Mouse (Mus musculus) hindbrain, embryonic 14.5 days (tissue): ENCODE measurements around the gene Utf1. TPM values are rescaled to one million over a fixed set of nuclear protein-coding genes. Genes with fewer than 3 reads are reported as not detected.

Experiments
- ATAC-seq: fragments of 200-750 bp; cut with Nextera tagmentation; 2 replicates; pipeline ENCODE4 v1.8.0; 2017; ENCODE audit warnings: moderate number of reproducible peaks, mild to moderate bottlenecking, moderate TSS enrichment, moderate library complexity; ENCODE audit not compliant: low FRiP score
- DNase-seq: peaks from one replicate; pipeline ENCODE4 v3.0.0-alpha.2; 2015; ENCODE audit warnings: low spot score
- H3K27ac ChIP-seq: fragments of 300-500 bp; sonication (generic); 2 replicates; pipeline ENCODE4 v1.5.1; 2014; ENCODE audit warnings: mild to moderate bottlenecking, moderate library complexity
- H3K27me3 ChIP-seq: fragments of 300-500 bp; sonication (generic); 2 replicates; pipeline ENCODE4 v1.6.1; 2014; ENCODE audit warnings: mild to moderate bottlenecking, low read length, mixed read lengths; ENCODE audit not compliant: control insufficient read depth, insufficient read depth
- H3K36me3 ChIP-seq: fragments of 300-500 bp; sonication (generic); replicated peaks from 2 replicates; pipeline ENCODE4 v1.6.1; 2014; ENCODE audit not compliant: control insufficient read depth, insufficient read depth
- H3K4me1 ChIP-seq: fragments of 300-500 bp; sonication (generic); replicated peaks from 2 replicates; pipeline ENCODE4 v1.6.1; 2014; ENCODE audit warnings: antibody characterized with exemption, low read length, mixed read lengths; ENCODE audit not compliant: control insufficient read depth, insufficient read depth
- H3K4me2 ChIP-seq: fragments of 300-500 bp; sonication (generic); replicated peaks from 2 replicates; pipeline ENCODE4 v1.6.1; 2014; ENCODE audit warnings: mild to moderate bottlenecking, moderate library complexity
- H3K4me3 ChIP-seq: fragments of 300-500 bp; sonication (generic); replicated peaks from 2 replicates; pipeline ENCODE4 v1.5.1; 2014; ENCODE audit warnings: mild to moderate bottlenecking, low read length
- H3K9ac ChIP-seq: fragments of 300-500 bp; sonication (generic); 2 replicates; pipeline ENCODE4 v1.6.1; 2014
- H3K9me3 ChIP-seq: fragments of 300-500 bp; sonication (generic); 2 replicates; pipeline ENCODE4 v1.6.1; 2016; ENCODE audit warnings: low read length; ENCODE audit not compliant: control insufficient read depth
- WGBS: fragments of 180-500 bp; shearing (Covaris S2); extraction: QIAGEN DNeasy Blood & Tissue Kit; methylation state at CpG from one replicate; pipeline ENCODE4 v1.1.7; 2014; 5-methylcytosine and 5-hydroxymethylcytosine counted together
- polyA plus RNA-seq: library from polyadenylated mRNA; unstranded; fragments of >200 nt; fragmentation: Nextera tagmentation; extraction: Ambion mirVana; gene quantifications from 2 replicates; pipeline ENCODE4 v1.2.1, GENCODE M21; 2014

The Utf1 gene
- polyA plus RNA-seq, 1 experiment from 2014 or later: not detected

- Histone ChIP-seq H3K4me3 (no peak overlapping the region), H3K36me3 (peaks cover 25% of the 10 kb centered on the region; the same call in 1 of the 2 replicates), H3K4me2 (no peak overlapping the region), H3K9me3 (no peaks in the 10 kb centered on the region), H3K27me3 (0 out of 2 replicates have a peak, but pooled peaks cover 2% of the 10 kb centered on the region), H3K9ac (no peak overlapping the region), H3K27ac (no peak overlapping the region), H3K4me1 (no peaks in the 10 kb centered on the region)
- 19% methylated on average over 11 of the region's 11 CpGs for WGBS
- DNase-seq: peak; percentile 56
- ATAC-seq: peak; percentile 57; the same call in 1 of the 2 replicates
These were observed 12.9 kb upstream of the Utf1 start for GRCm38 (mm10) chr7:139930732-139931131.

- no peak overlapping the region for H3K9ac ChIP-seq
- no peaks in the 10 kb centered on the region for H3K9me3 ChIP-seq
- no peak overlapping the region for H3K4me2 ChIP-seq
- H3K27ac ChIP-seq: no peak overlapping the region
- H3K27me3 ChIP-seq: peaks cover 8% of the 10 kb centered on the region; the same call in 1 of the 2 replicates
- no peak for DNase-seq
- H3K36me3 ChIP-seq: peaks cover 14% of the 10 kb centered on the region; the same call in 1 of the 2 replicates
- ATAC-seq: no peak
- H3K4me3 ChIP-seq: no peak overlapping the region
- 88% methylated on average over 10 of the region's 10 CpGs for WGBS
- no peaks in the 10 kb centered on the region for H3K4me1 ChIP-seq
These were observed 6.9 kb upstream of the Utf1 start for GRCm38 (mm10) chr7:139936705-139937104.

GRCm38 (mm10) chr7:139937138-139937537, 6.5 kb upstream of the Utf1 start:
- ATAC-seq (no peak), DNase-seq (no peak)
- no peaks in the 10 kb centered on the region for H3K4me1 ChIP-seq
- WGBS: 85% methylated on average over 3 of the region's 3 CpGs
- H3K4me3 ChIP-seq: no peak overlapping the region
- H3K27me3 ChIP-seq: peaks cover 11% of the 10 kb centered on the region
- H3K36me3 ChIP-seq: 0 out of 2 replicates have a peak, but pooled peaks cover 11% of the 10 kb centered on the region
- no peak overlapping the region for H3K4me2 ChIP-seq
- no peaks in the 10 kb centered on the region for H3K9me3 ChIP-seq
- H3K27ac ChIP-seq: no peak overlapping the region
- H3K9ac ChIP-seq: no peak overlapping the region

- no peaks in the 10 kb centered on the region for H3K9me3 ChIP-seq
These were observed 5.8 kb upstream of the Utf1 start for GRCm38 (mm10) chr7:139937810-139938209.

GRCm38 (mm10) chr7:139940476-139941209, 2.9 kb upstream of the Utf1 start:
- ATAC-seq: no peak
- no peak for DNase-seq
- peaks cover 46% of the 10 kb centered on the region for H3K27me3 ChIP-seq

More at GRCm38 (mm10) chr7:139937810-139938209, 5.8 kb upstream of the Utf1 start:
- Histone ChIP-seq H3K27me3 (peaks cover 17% of the 10 kb centered on the region), H3K4me1 (no peaks in the 10 kb centered on the region), H3K4me2 (no peak overlapping the region), H3K36me3 (0 out of 2 replicates have a peak, but pooled peaks cover 11% of the 10 kb centered on the region), H3K4me3 (no peak overlapping the region), H3K9ac (no peak overlapping the region), H3K27ac (no peak overlapping the region)
- ATAC-seq (no peak), DNase-seq (no peak)
- WGBS: 71% methylated on average over 5 of the region's 5 CpGs

GRCm38 (mm10) chr7:139944291-139945240, 977 bp downstream of the Utf1 start:
- 3% methylated on average over 68 of the region's 68 CpGs for WGBS
- H3K4me1 ChIP-seq: peaks cover 9% of the 10 kb centered on the region; the same call in 1 of the 2 replicates
- no peaks in the 10 kb centered on the region for H3K36me3 ChIP-seq
- H3K9me3 ChIP-seq: no peaks in the 10 kb centered on the region
- H3K9ac ChIP-seq: peak overlapping the region; percentile 24; the same call in 1 of the 2 replicates
- no peak for ATAC-seq
- no peak for DNase-seq
- H3K4me3 ChIP-seq: peak overlapping the region; percentile 30
- peak overlapping the region; percentile 49 for H3K4me2 ChIP-seq
- peaks cover 81% of the 10 kb centered on the region for H3K27me3 ChIP-seq
- no peak overlapping the region for H3K27ac ChIP-seq

More at GRCm38 (mm10) chr7:139940476-139941209, 2.9 kb upstream of the Utf1 start:
- H3K36me3 ChIP-seq: 0 out of 2 replicates have a peak, but pooled peaks cover 6% of the 10 kb centered on the region
- H3K4me3 ChIP-seq: no peak overlapping the region
- H3K4me1 ChIP-seq: peaks cover 9% of the 10 kb centered on the region; the same call in 1 of the 2 replicates
- 58% methylated on average over 16 of the region's 16 CpGs for WGBS
- no peaks in the 10 kb centered on the region for H3K9me3 ChIP-seq
- H3K4me2 ChIP-seq: no peak overlapping the region
- no peak overlapping the region for H3K27ac ChIP-seq
- H3K9ac ChIP-seq: no peak overlapping the region

GRCm38 (mm10) chr7:139945516-139945915, 1.9 kb downstream of the Utf1 start:
- H3K9me3 ChIP-seq: no peaks in the 10 kb centered on the region
- no peak overlapping the region for H3K4me3 ChIP-seq
- no peak overlapping the region for H3K9ac ChIP-seq
- no peak overlapping the region for H3K27ac ChIP-seq
- H3K27me3 ChIP-seq: peaks cover 91% of the 10 kb centered on the region
- H3K4me2 ChIP-seq: no peak overlapping the region
- H3K36me3 ChIP-seq: no peaks in the 10 kb centered on the region
- DNase-seq (no peak), ATAC-seq (no peak)
- peaks cover 16% of the 10 kb centered on the region for H3K4me1 ChIP-seq
- 13% methylated on average over 5 of the region's 5 CpGs for WGBS

GRCm38 (mm10) chr7:139946032-139946431, 2.4 kb downstream of the Utf1 start:
- DNase-seq (no peak), ATAC-seq (no peak)
- no peak overlapping the region for H3K9ac ChIP-seq
- no peak overlapping the region for H3K27ac ChIP-seq
- H3K27me3 ChIP-seq: peaks cover 96% of the 10 kb centered on the region
- no peak overlapping the region for H3K4me3 ChIP-seq
- peaks cover 16% of the 10 kb centered on the region for H3K4me1 ChIP-seq
- 34% methylated on average over 5 of the region's 5 CpGs for WGBS
- H3K9me3 ChIP-seq: no peaks in the 10 kb centered on the region
- H3K4me2 ChIP-seq: no peak overlapping the region
- H3K36me3 ChIP-seq: no peaks in the 10 kb centered on the region

- no peak; the same call in 1 of the 2 replicates for ATAC-seq
- peak overlapping the region; percentile 33 for H3K4me3 ChIP-seq
- H3K4me1 ChIP-seq: peaks cover 7% of the 10 kb centered on the region; the same call in 1 of the 2 replicates
- H3K9ac ChIP-seq: peak overlapping the region; percentile 37; the same call in 1 of the 2 replicates
- peaks cover 73% of the 10 kb centered on the region for H3K27me3 ChIP-seq
- peak; percentile 66 for DNase-seq
- peak overlapping the region; percentile 67 for H3K4me2 ChIP-seq
- H3K27ac ChIP-seq: no peak overlapping the region
- H3K9me3 ChIP-seq: no peaks in the 10 kb centered on the region
- under 1% methylated on average over 15 of the region's 15 CpGs for WGBS
- no peaks in the 10 kb centered on the region for H3K36me3 ChIP-seq
These were observed 6.3 kb downstream of the Utf1 start for GRCm38 (mm10) chr7:139949893-139950282.
